Mouse (Mus musculus) limb, embryonic 14.5 days (tissue): ENCODE measurements around the gene Supt4a. TPM values are rescaled to one million over a fixed set of nuclear protein-coding genes. Genes with fewer than 3 reads are reported as not detected.

Experiments
- ATAC-seq: fragments of 200-750 bp; cut with Nextera tagmentation; 2 replicates; pipeline ENCODE4 v1.8.0; 2017; ENCODE audit warnings: low read depth, moderate number of reproducible peaks, moderate TSS enrichment; ENCODE audit not compliant: low FRiP score
- DNase-seq: peaks from one replicate; pipeline ENCODE4 v3.0.0-alpha.2; 2015; ENCODE audit warnings: low spot score
- H3K27ac ChIP-seq: fragments of 300-500 bp; sonication (generic); replicated peaks from 2 replicates; pipeline ENCODE4 v1.5.1; 2014; ENCODE audit warnings: low read depth, mild to moderate bottlenecking, low read length, moderate library complexity, mixed read lengths
- H3K27me3 ChIP-seq: fragments of 300-500 bp; sonication (generic); 2 replicates; pipeline ENCODE4 v1.6.1; 2014; ENCODE audit warnings: low read length, mixed read lengths; ENCODE audit not compliant: control insufficient read depth, insufficient read depth
- H3K36me3 ChIP-seq: fragments of 300-500 bp; sonication (generic); 2 replicates; pipeline ENCODE4 v1.6.1; 2014; ENCODE audit warnings: mild to moderate bottlenecking, low read length, moderate library complexity, mixed read lengths; ENCODE audit not compliant: control insufficient read depth, insufficient read depth
- H3K4me1 ChIP-seq: fragments of 300-500 bp; sonication (generic); 2 replicates; pipeline ENCODE4 v1.6.1; 2014; ENCODE audit warnings: antibody characterized with exemption, low read length, mixed read lengths; ENCODE audit not compliant: control insufficient read depth, insufficient read depth
- H3K4me2 ChIP-seq: fragments of 300-500 bp; sonication (generic); replicated peaks from 2 replicates; pipeline ENCODE4 v1.6.1; 2014; ENCODE audit warnings: low read depth, mild to moderate bottlenecking, low read length, moderate library complexity; ENCODE audit not compliant: severe bottlenecking
- H3K4me3 ChIP-seq: fragments of 300-500 bp; sonication (generic); replicated peaks from 2 replicates; pipeline ENCODE4 v1.5.1; 2014; ENCODE audit warnings: low read length
- H3K9ac ChIP-seq: fragments of 300-500 bp; sonication (generic); 2 replicates; pipeline ENCODE4 v1.6.1; 2014; ENCODE audit warnings: mild to moderate bottlenecking, low read depth, low read length, moderate library complexity; ENCODE audit not compliant: severe bottlenecking
- H3K9me3 ChIP-seq: fragments of 300-500 bp; sonication (generic); 2 replicates; pipeline ENCODE4 v1.6.1; 2016; ENCODE audit warnings: low read length; ENCODE audit not compliant: control insufficient read depth
- POLR2A ChIP-seq: fragments of 200-500 bp; IDR thresholded peaks from 2 replicates; pipeline ENCODE4 v1.8.0; 2012; ENCODE audit warnings: inconsistent platforms, mild to moderate bottlenecking, moderate library complexity, borderline replicate concordance; ENCODE audit not compliant: insufficient read depth, insufficient read length; ENCODE audit errors: extremely low read depth
- WGBS: fragments of 180-500 bp; shearing (Covaris S2); extraction: QIAGEN DNeasy Blood & Tissue Kit; methylation state at CpG from one replicate; pipeline ENCODE4 v1.1.7; 2014; 5-methylcytosine and 5-hydroxymethylcytosine counted together
- polyA plus RNA-seq, 2 experiments: library from polyadenylated mRNA; depleted of rRNA in 1 of 2; stranded (reverse) in 1 of 2; unstranded in 1 of 2; fragments of >200 nt; fragmentation: Nextera tagmentation in 1 of 2; extraction: Ambion mirVana in 1 of 2; gene quantifications; 2 replicates each; pipeline versions ENCODE4 v1.2.1 to v1.2.3; 2012 to 2014

The Supt4a gene
- polyA plus RNA-seq, 2 experiments, result 121 to 167 TPM

- Histone ChIP-seq H3K4me3 (no peak overlapping the region), H3K4me2 (no peak overlapping the region), H3K9me3 (no peaks in the 10 kb centered on the region), H3K36me3 (no peaks in the 10 kb centered on the region), H3K4me1 (no peaks in the 10 kb centered on the region), H3K9ac (no peak overlapping the region), H3K27me3 (no peaks in the 10 kb centered on the region), H3K27ac (no peak overlapping the region)
- DNase-seq (no peak), ATAC-seq (no peak)
- no peak for TF ChIP-seq POLR2A
- 71% methylated on average over 4 of the region's 4 CpGs for WGBS
These were observed 14.2 kb downstream of the Supt4a start for GRCm38 (mm10) chr11:87751491-87751966.

DNA sequence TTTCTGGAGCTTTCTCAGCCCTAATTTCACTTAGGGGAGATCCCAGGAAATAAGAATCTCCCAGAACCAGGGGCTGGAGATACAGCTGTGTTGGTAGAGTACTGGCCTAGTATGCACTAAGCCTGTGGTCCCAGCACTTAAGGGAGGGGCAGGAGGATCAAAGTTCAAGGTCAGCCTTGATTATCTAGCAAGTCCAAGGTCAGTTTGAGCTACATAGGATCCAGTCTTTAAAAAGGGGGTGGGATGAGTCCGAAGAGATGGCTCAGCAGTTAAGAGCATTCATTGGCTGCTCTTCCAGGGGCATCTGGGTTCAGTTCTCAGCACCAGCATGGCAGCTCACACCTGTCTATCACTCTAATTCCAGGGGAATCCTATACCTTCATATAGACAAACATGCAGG is 15.0 kb downstream of the Supt4a start:
- WGBS, result 70% methylated on average over 1 of the region's 1 CpGs
- no peak overlapping the region for H3K27ac ChIP-seq
- H3K4me3 ChIP-seq, result no peak overlapping the region
- H3K4me1 ChIP-seq, result no peaks in the 10 kb centered on the region
- no peaks in the 10 kb centered on the region for H3K9me3 ChIP-seq
- DNase-seq (no peak), ATAC-seq (no peak)
- H3K27me3 ChIP-seq, result no peaks in the 10 kb centered on the region
- no peak overlapping the region for H3K4me2 ChIP-seq
- H3K9ac ChIP-seq, result no peak overlapping the region
- no peak for TF ChIP-seq POLR2A
- no peaks in the 10 kb centered on the region for H3K36me3 ChIP-seq

DNA sequence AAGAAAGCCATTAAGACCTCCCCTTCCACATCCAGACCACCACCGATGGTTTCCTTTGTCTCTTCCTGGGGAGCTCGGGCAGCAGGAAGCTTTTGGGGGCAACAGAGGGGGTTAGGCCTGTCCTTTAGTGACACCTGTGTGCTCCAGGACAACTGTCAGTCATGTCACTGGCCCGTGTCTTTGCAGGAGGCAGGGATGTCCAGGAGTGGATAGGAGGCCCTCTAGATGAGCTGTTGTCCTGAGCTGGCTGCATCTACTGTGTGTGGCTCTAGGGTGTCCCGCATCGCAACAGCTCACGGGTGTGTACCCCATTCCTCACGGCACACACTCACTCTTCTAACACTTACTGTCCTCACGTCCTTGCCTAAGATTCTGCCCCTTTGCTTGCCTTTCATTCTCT is 15.9 kb downstream of the Supt4a start:
- H3K4me2 ChIP-seq, result no peak overlapping the region
- H3K36me3 ChIP-seq, result no peaks in the 10 kb centered on the region
- H3K27me3 ChIP-seq, result no peaks in the 10 kb centered on the region
- no peak for TF ChIP-seq POLR2A
- no peak for DNase-seq
- no peak for ATAC-seq
- H3K27ac ChIP-seq, result no peak overlapping the region
- no peaks in the 10 kb centered on the region for H3K9me3 ChIP-seq
- no peak overlapping the region for H3K9ac ChIP-seq
- H3K4me3 ChIP-seq, result no peak overlapping the region
- 81% methylated on average over 8 of the region's 8 CpGs for WGBS
- H3K4me1 ChIP-seq, result no peaks in the 10 kb centered on the region

- ATAC-seq (no peak), DNase-seq (no peak)
- TF ChIP-seq POLR2A, result no peak
- no peaks in the 10 kb centered on the region for H3K4me1 ChIP-seq
- H3K4me2 ChIP-seq, result no peak overlapping the region
- H3K27me3 ChIP-seq, result no peaks in the 10 kb centered on the region
- H3K9ac ChIP-seq, result no peak overlapping the region
- no peak overlapping the region for H3K4me3 ChIP-seq
- H3K9me3 ChIP-seq, result no peaks in the 10 kb centered on the region
- WGBS, result 83% methylated on average over 5 of the region's 5 CpGs
- no peaks in the 10 kb centered on the region for H3K36me3 ChIP-seq
- no peak overlapping the region for H3K27ac ChIP-seq
These were observed 16.6 kb downstream of the Supt4a start for GRCm38 (mm10) chr11:87753891-87754501.

GRCm38 (mm10) chr11:87754603-87755002 is 17.3 kb downstream of the Supt4a start:
- no peaks in the 10 kb centered on the region for H3K36me3 ChIP-seq
- H3K9me3 ChIP-seq, result no peaks in the 10 kb centered on the region
- no peak for DNase-seq
- no peak for ATAC-seq
- H3K27me3 ChIP-seq, result no peaks in the 10 kb centered on the region
- 66% methylated on average over 5 of the region's 5 CpGs for WGBS
- TF ChIP-seq POLR2A, result no peak
- no peak overlapping the region for H3K27ac ChIP-seq
- H3K4me1 ChIP-seq, result no peaks in the 10 kb centered on the region
- H3K4me2 ChIP-seq, result no peak overlapping the region
- no peak overlapping the region for H3K4me3 ChIP-seq
- H3K9ac ChIP-seq, result no peak overlapping the region
